Mouse (Mus musculus): ENCODE results near the gene Pex13.

- TF ChIP-seq POLR2A (IDR thresholded peaks at IDR 0.05; ENCODE audit: insufficient read depth, low read depth, low read length) = no peak
- TF ChIP-seq CTCF (IDR thresholded peaks at IDR 0.05; ENCODE audit: insufficient read depth, low read depth, low read length) = no peak
Measured at GRCm38 (mm10) chr11:23653666-23654065, 12.1 kb downstream of the Pex13 start.

Measured in olfactory bulb, adult 2 months (tissue).